Mouse (Mus musculus): Measurements from ENCODE around the gene Wsb1. TPM values are rescaled to one million over a fixed set of nuclear protein-coding genes. Genes with fewer than 3 reads are reported as not detected.
A peak's percentile ranks its signal among the peaks of the same experiment; 100 is the strongest.
"Not testable (repeated sequence)": the region's sequence is repeated elsewhere in the genome, so short reads cannot be mapped to it uniquely, and the experiment has no call there.

The Wsb1 gene
- polyA plus RNA-seq (2012; rRNA removed) = 181 and 213 TPM in 2 replicates

GRCm38 (mm10) chr11:79254391-79255098, at the start of gene Wsb1:
TSS of gene Wsb1 (minus strand) at chr11:79254671.
- Histone ChIP-seq H3K4me1 (ENCODE audit: control insufficient read depth, insufficient read depth, low read length) (peaks cover 3% of the 10 kb centered on the region; the same call in 1 of the 2 replicates), H3K27ac (ENCODE audit: insufficient read depth, low read length) (peak within 1 kb of the TSS; percentile 74), H3K4me3 (ENCODE audit: insufficient read depth, low read length) (peak within 1 kb of the TSS; percentile 86)
- TF ChIP-seq POLR2A (IDR thresholded peaks at IDR 0.05; ENCODE audit: extremely low read depth, insufficient read depth, low read length) (peak; percentile 99), CTCF (IDR thresholded peaks at IDR 0.05; ENCODE audit: extremely low read depth, insufficient read depth, low read length) (no peak)

GRCm38 (mm10) chr11:79304245-79304644, 49.8 kb upstream of the Wsb1 start:
- not testable (repeated sequence) for H3K4me3 ChIP-seq (ENCODE audit: insufficient read depth, low read length); H3K4me1 ChIP-seq (ENCODE audit: control insufficient read depth, insufficient read depth, low read length); H3K27ac ChIP-seq (ENCODE audit: insufficient read depth, low read length)

GRCm38 (mm10) chr11:79303109-79303508, 48.6 kb upstream of the Wsb1 start:
- H3K4me1 ChIP-seq (ENCODE audit: control insufficient read depth, insufficient read depth, low read length) = no peaks in the 10 kb centered on the region
- no peak overlapping the region for H3K4me3 ChIP-seq (ENCODE audit: insufficient read depth, low read length)
- H3K27ac ChIP-seq (ENCODE audit: insufficient read depth, low read length) = no peak overlapping the region
- TF ChIP-seq CTCF (IDR thresholded peaks at IDR 0.05; ENCODE audit: extremely low read depth, insufficient read depth, low read length) (no peak), POLR2A (IDR thresholded peaks at IDR 0.05; ENCODE audit: extremely low read depth, insufficient read depth, low read length) (no peak)

- no peak overlapping the region for H3K27ac ChIP-seq (ENCODE audit: insufficient read depth, low read length)
- H3K4me3 ChIP-seq (ENCODE audit: insufficient read depth, low read length) = no peak overlapping the region
- TF ChIP-seq POLR2A (IDR thresholded peaks at IDR 0.05; ENCODE audit: extremely low read depth, insufficient read depth, low read length) (no peak), CTCF (IDR thresholded peaks at IDR 0.05; ENCODE audit: extremely low read depth, insufficient read depth, low read length) (peak; percentile 23; the same call in 1 of the 2 replicates)
- H3K4me1 ChIP-seq (ENCODE audit: control insufficient read depth, insufficient read depth, low read length) = no peaks in the 10 kb centered on the region
Measured at GRCm38 (mm10) chr11:79299719-79300431, 45.4 kb upstream of the Wsb1 start.

- Histone ChIP-seq H3K4me1 (ENCODE audit: control insufficient read depth, insufficient read depth, low read length) (no peaks in the 10 kb centered on the region), H3K27ac (ENCODE audit: insufficient read depth, low read length) (no peak within 1 kb of the TSS), H3K4me3 (ENCODE audit: insufficient read depth, low read length) (no peak within 1 kb of the TSS)
- TF ChIP-seq POLR2A (IDR thresholded peaks at IDR 0.05; ENCODE audit: extremely low read depth, insufficient read depth, low read length) = no peak
- no peak for TF ChIP-seq CTCF (IDR thresholded peaks at IDR 0.05; ENCODE audit: extremely low read depth, insufficient read depth, low read length)
Measured at GRCm38 (mm10) chr11:79296856-79297491, 42.5 kb upstream of the Wsb1 start, which contains the start of gene Gm9964. TSS of gene Gm9964 (minus strand) at chr11:79296906.

- H3K4me3 ChIP-seq (ENCODE audit: insufficient read depth, low read length) = no peak overlapping the region
- no peak overlapping the region for H3K27ac ChIP-seq (ENCODE audit: insufficient read depth, low read length)
- TF ChIP-seq CTCF (IDR thresholded peaks at IDR 0.05; ENCODE audit: extremely low read depth, insufficient read depth, low read length) = peak; percentile 68
- TF ChIP-seq POLR2A (IDR thresholded peaks at IDR 0.05; ENCODE audit: extremely low read depth, insufficient read depth, low read length) = no peak
- no peaks in the 10 kb centered on the region for H3K4me1 ChIP-seq (ENCODE audit: control insufficient read depth, insufficient read depth, low read length)
Measured at GRCm38 (mm10) chr11:79296167-79296566, 41.7 kb upstream of the Wsb1 start.

- Histone ChIP-seq H3K4me1 (ENCODE audit: control insufficient read depth, insufficient read depth, low read length) (no peaks in the 10 kb centered on the region), H3K4me3 (ENCODE audit: insufficient read depth, low read length) (no peak overlapping the region), H3K27ac (ENCODE audit: insufficient read depth, low read length) (no peak overlapping the region)
- TF ChIP-seq POLR2A (IDR thresholded peaks at IDR 0.05; ENCODE audit: extremely low read depth, insufficient read depth, low read length) = no peak
- TF ChIP-seq CTCF (IDR thresholded peaks at IDR 0.05; ENCODE audit: extremely low read depth, insufficient read depth, low read length) = no peak
Measured at GRCm38 (mm10) chr11:79293971-79294370, 39.5 kb upstream of the Wsb1 start.

GRCm38 (mm10) chr11:79293025-79293424, 38.6 kb upstream of the Wsb1 start:
- no peaks in the 10 kb centered on the region for H3K4me1 ChIP-seq (ENCODE audit: control insufficient read depth, insufficient read depth, low read length)
- H3K4me3 ChIP-seq (ENCODE audit: insufficient read depth, low read length) = no peak overlapping the region
- no peak overlapping the region for H3K27ac ChIP-seq (ENCODE audit: insufficient read depth, low read length)
- no peak for TF ChIP-seq CTCF (IDR thresholded peaks at IDR 0.05; ENCODE audit: extremely low read depth, insufficient read depth, low read length)
- no peak for TF ChIP-seq POLR2A (IDR thresholded peaks at IDR 0.05; ENCODE audit: extremely low read depth, insufficient read depth, low read length)

GRCm38 (mm10) chr11:79292130-79292529, 37.7 kb upstream of the Wsb1 start:
- H3K4me3 ChIP-seq (ENCODE audit: insufficient read depth, low read length) = no peak overlapping the region
- no peak overlapping the region for H3K27ac ChIP-seq (ENCODE audit: insufficient read depth, low read length)
- no peaks in the 10 kb centered on the region for H3K4me1 ChIP-seq (ENCODE audit: control insufficient read depth, insufficient read depth, low read length)
- no peak for TF ChIP-seq CTCF (IDR thresholded peaks at IDR 0.05; ENCODE audit: extremely low read depth, insufficient read depth, low read length)
- no peak for TF ChIP-seq POLR2A (IDR thresholded peaks at IDR 0.05; ENCODE audit: extremely low read depth, insufficient read depth, low read length)
